Mouse (Mus musculus): ENCODE data around the gene Olfr1367. TPM values are rescaled to one million over a fixed set of nuclear protein-coding genes. Genes with fewer than 3 reads are reported as not detected.

The Olfr1367 gene
- polyA plus RNA-seq, 1 experiment from 2014 or later: not detected

GRCm38 (mm10) chr13:21322509-21323375 is 24.0 kb upstream of the Olfr1367 start:
- Histone ChIP-seq H3K9me3 (replicated peaks; ENCODE audit: control insufficient read depth, low read length) (no peaks in the 10 kb centered on the region), H3K27me3 (ENCODE audit: control insufficient read depth, insufficient read depth, low read length) (no peaks in the 10 kb centered on the region), H3K4me2 (ENCODE audit: low read depth, low read length) (peak overlapping the region; percentile 53), H3K27ac (ENCODE audit: low read length) (no peak overlapping the region), H3K36me3 (ENCODE audit: control insufficient read depth, insufficient read depth) (no peaks in the 10 kb centered on the region), H3K4me3 (ENCODE audit: low read length) (peak overlapping the region; percentile 38), H3K9ac (ENCODE audit: low read length) (no peak overlapping the region), H3K4me1 (ENCODE audit: control insufficient read depth, insufficient read depth, low read length) (peaks cover 10% of the 10 kb centered on the region)
- no peak for ATAC-seq (replicated peaks; ENCODE audit: extremely low read depth, insufficient read depth, low FRiP score)
- 15% methylated on average over 18 of the region's 18 CpGs for WGBS

GRCm38 (mm10) chr13:21323405-21323804 is 23.3 kb upstream of the Olfr1367 start:
- H3K4me1 ChIP-seq (ENCODE audit: control insufficient read depth, insufficient read depth, low read length): peaks cover 10% of the 10 kb centered on the region
- H3K27ac ChIP-seq (ENCODE audit: low read length): no peak overlapping the region
- H3K4me3 ChIP-seq (ENCODE audit: low read length): peak overlapping the region; percentile 25
- H3K4me2 ChIP-seq (ENCODE audit: low read depth, low read length): peak overlapping the region; percentile 50
- no peaks in the 10 kb centered on the region for H3K9me3 ChIP-seq (replicated peaks; ENCODE audit: control insufficient read depth, low read length)
- no peaks in the 10 kb centered on the region for H3K27me3 ChIP-seq (ENCODE audit: control insufficient read depth, insufficient read depth, low read length)
- WGBS: 56% methylated on average over 6 of the region's 6 CpGs
- no peaks in the 10 kb centered on the region for H3K36me3 ChIP-seq (ENCODE audit: control insufficient read depth, insufficient read depth)
- H3K9ac ChIP-seq (ENCODE audit: low read length): no peak overlapping the region
- ATAC-seq (replicated peaks; ENCODE audit: extremely low read depth, insufficient read depth, low FRiP score): no peak

GRCm38 (mm10) chr13:21326191-21326590 is 20.5 kb upstream of the Olfr1367 start:
- no peak overlapping the region for H3K9ac ChIP-seq (ENCODE audit: low read length)
- no peaks in the 10 kb centered on the region for H3K36me3 ChIP-seq (ENCODE audit: control insufficient read depth, insufficient read depth)
- H3K4me1 ChIP-seq (ENCODE audit: control insufficient read depth, insufficient read depth, low read length): peaks cover 10% of the 10 kb centered on the region
- H3K4me3 ChIP-seq (ENCODE audit: low read length): peak overlapping the region; percentile 59
- no peak for ATAC-seq (replicated peaks; ENCODE audit: extremely low read depth, insufficient read depth, low FRiP score)
- no peaks in the 10 kb centered on the region for H3K27me3 ChIP-seq (ENCODE audit: control insufficient read depth, insufficient read depth, low read length)
- 11% methylated on average over 4 of the region's 4 CpGs for WGBS
- H3K27ac ChIP-seq (ENCODE audit: low read length): no peak overlapping the region
- H3K4me2 ChIP-seq (ENCODE audit: low read depth, low read length): peak overlapping the region; percentile 91
- H3K9me3 ChIP-seq (replicated peaks; ENCODE audit: control insufficient read depth, low read length): no peaks in the 10 kb centered on the region

DNA sequence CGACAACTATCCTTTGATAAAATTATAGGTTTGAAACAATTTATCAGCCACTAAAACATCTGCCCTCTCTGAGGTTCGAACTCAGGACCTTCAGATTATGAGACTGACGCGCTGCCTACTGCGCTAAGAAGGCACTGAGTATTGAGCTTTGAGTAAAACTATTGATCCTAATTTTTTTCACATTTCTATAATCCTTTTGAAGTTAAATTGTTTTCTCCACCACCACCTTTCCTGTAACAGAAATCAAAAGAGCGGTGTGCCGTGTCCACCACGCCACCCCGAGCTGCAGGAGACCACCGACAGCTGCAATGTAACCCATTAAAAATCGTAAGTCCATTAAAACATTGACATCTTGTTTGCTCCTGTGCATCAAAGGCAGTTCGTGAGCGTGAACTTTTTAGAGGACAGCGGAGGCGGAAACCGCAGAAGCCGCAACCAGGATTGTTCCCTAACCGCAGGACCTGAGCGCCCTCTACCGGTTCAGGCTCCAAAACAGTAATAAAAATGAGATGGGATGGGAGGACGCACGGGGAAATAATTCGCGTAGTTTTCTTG is 20.0 kb upstream of the Olfr1367 start:
- H3K9ac ChIP-seq (ENCODE audit: low read length): peak overlapping the region; percentile 46
- WGBS: under 1% methylated on average over 24 of the region's 24 CpGs
- H3K4me1 ChIP-seq (ENCODE audit: control insufficient read depth, insufficient read depth, low read length): peaks cover 10% of the 10 kb centered on the region
- peak overlapping the region; percentile 59 for H3K4me3 ChIP-seq (ENCODE audit: low read length)
- H3K4me2 ChIP-seq (ENCODE audit: low read depth, low read length): peak overlapping the region; percentile 91
- ATAC-seq (replicated peaks; ENCODE audit: extremely low read depth, insufficient read depth, low FRiP score): peak; percentile 78
- no peaks in the 10 kb centered on the region for H3K9me3 ChIP-seq (replicated peaks; ENCODE audit: control insufficient read depth, low read length)
- H3K36me3 ChIP-seq (ENCODE audit: control insufficient read depth, insufficient read depth): no peaks in the 10 kb centered on the region
- H3K27me3 ChIP-seq (ENCODE audit: control insufficient read depth, insufficient read depth, low read length): no peaks in the 10 kb centered on the region
- no peak overlapping the region; the same call in 1 of the 2 replicates for H3K27ac ChIP-seq (ENCODE audit: low read length)

GRCm38 (mm10) chr13:21327424-21327823 is 19.3 kb upstream of the Olfr1367 start:
- 3% methylated on average over 9 of the region's 9 CpGs for WGBS
- H3K4me2 ChIP-seq (ENCODE audit: low read depth, low read length): peak overlapping the region; percentile 91
- no peaks in the 10 kb centered on the region for H3K9me3 ChIP-seq (replicated peaks; ENCODE audit: control insufficient read depth, low read length)
- no peaks in the 10 kb centered on the region for H3K36me3 ChIP-seq (ENCODE audit: control insufficient read depth, insufficient read depth)
- H3K4me3 ChIP-seq (ENCODE audit: low read length): peak overlapping the region; percentile 59
- no peak overlapping the region for H3K27ac ChIP-seq (ENCODE audit: low read length)
- peak overlapping the region; percentile 46; the same call in 1 of the 2 replicates for H3K9ac ChIP-seq (ENCODE audit: low read length)
- peaks cover 10% of the 10 kb centered on the region for H3K4me1 ChIP-seq (ENCODE audit: control insufficient read depth, insufficient read depth, low read length)
- no peaks in the 10 kb centered on the region for H3K27me3 ChIP-seq (ENCODE audit: control insufficient read depth, insufficient read depth, low read length)
- ATAC-seq (replicated peaks; ENCODE audit: extremely low read depth, insufficient read depth, low FRiP score): 0 out of 2 replicates have a peak, but pooled peaks have one; percentile 32

- Histone ChIP-seq H3K27ac (ENCODE audit: low read length) (no peak overlapping the region), H3K9me3 (replicated peaks; ENCODE audit: control insufficient read depth, low read length) (no peaks in the 10 kb centered on the region), H3K9ac (ENCODE audit: low read length) (no peak overlapping the region), H3K4me2 (ENCODE audit: low read depth, low read length) (no peak overlapping the region), H3K27me3 (ENCODE audit: control insufficient read depth, insufficient read depth, low read length) (no peaks in the 10 kb centered on the region), H3K36me3 (ENCODE audit: control insufficient read depth, insufficient read depth) (no peaks in the 10 kb centered on the region), H3K4me3 (ENCODE audit: low read length) (no peak overlapping the region), H3K4me1 (ENCODE audit: control insufficient read depth, insufficient read depth, low read length) (no peaks in the 10 kb centered on the region; the same call in 1 of the 2 replicates)
- ATAC-seq (replicated peaks; ENCODE audit: extremely low read depth, insufficient read depth, low FRiP score): no peak
These were observed 3.9 kb downstream of the Olfr1367 start for GRCm38 (mm10) chr13:21350593-21350992.

DNA sequence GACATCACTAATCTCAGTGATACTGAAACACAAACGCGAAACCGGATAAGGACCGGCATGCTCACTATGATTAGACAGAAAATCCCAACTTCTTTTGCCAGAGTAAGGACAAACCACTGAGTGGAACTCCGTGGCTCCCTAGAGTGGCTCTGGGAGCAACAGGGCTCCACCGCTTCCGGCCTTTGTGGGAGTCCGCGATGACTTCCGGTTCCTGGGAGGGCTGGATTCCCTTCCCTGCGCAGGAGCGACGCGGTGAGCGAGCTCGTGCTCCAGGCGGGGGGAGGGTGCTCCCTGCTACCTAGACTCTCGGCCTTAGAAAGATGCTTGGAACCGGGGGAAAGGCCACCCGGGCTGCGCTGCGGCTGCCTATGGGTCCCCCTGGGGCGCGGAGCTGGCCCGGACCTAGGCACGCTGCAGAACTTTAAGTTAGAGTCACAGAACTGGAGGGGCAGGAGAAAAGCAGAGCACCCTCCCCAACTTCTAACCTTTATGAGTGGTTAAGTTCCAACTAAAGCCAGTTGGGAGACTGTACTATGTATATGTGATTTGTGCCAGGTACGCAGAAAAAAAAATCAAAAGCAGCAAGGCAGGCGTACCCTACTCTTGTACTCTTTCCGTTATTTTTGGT is 16.0 kb downstream of the Olfr1367 start, which contains the start of gene Zscan12:
Zscan12 (plus strand) TSS at position 200 of the 628 bp plus-strand sequence.
- Histone ChIP-seq H3K4me2 (ENCODE audit: low read depth, low read length) (peak within 1 kb of the TSS; percentile 79), H3K9ac (ENCODE audit: low read length) (peak within 1 kb of the TSS; percentile 95), H3K4me3 (ENCODE audit: low read length) (peak within 1 kb of the TSS; percentile 81), H3K27me3 (ENCODE audit: control insufficient read depth, insufficient read depth, low read length) (no peaks in the 10 kb centered on the region), H3K27ac (ENCODE audit: low read length) (peak within 1 kb of the TSS; percentile 79), H3K36me3 (ENCODE audit: control insufficient read depth, insufficient read depth) (no peaks in the 10 kb centered on the region), H3K4me1 (ENCODE audit: control insufficient read depth, insufficient read depth, low read length) (peaks cover 13% of the 10 kb centered on the region), H3K9me3 (replicated peaks; ENCODE audit: control insufficient read depth, low read length) (no peaks in the 10 kb centered on the region)
- ATAC-seq (replicated peaks; ENCODE audit: extremely low read depth, insufficient read depth, low FRiP score): peak; percentile 98
- WGBS: 1% methylated on average over 29 of the region's 29 CpGs

DNA sequence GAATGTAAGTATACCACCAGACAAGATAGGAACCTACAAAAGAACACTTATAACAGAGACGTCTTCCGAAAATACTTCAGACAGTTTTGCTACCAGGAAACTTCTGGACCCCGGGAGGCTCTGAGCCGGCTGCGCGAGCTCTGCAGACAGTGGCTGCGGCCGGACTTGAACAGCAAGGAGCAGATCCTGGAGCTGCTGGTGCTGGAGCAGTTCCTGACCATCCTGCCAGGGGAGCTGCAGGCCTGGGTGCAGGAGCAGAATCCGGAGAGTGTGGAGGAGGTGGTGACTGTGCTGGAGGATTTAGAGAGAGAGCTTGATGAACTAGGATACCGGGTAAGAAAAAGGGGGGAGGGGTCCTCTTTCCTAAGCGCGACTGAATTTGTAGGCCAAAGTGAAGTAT is 17.0 kb downstream of the Olfr1367 start:
- Histone ChIP-seq H3K9ac (ENCODE audit: low read length) (peak overlapping the region; percentile 95), H3K27me3 (ENCODE audit: control insufficient read depth, insufficient read depth, low read length) (no peaks in the 10 kb centered on the region), H3K4me3 (ENCODE audit: low read length) (peak overlapping the region; percentile 81), H3K27ac (ENCODE audit: low read length) (no peak overlapping the region), H3K36me3 (ENCODE audit: control insufficient read depth, insufficient read depth) (peaks cover 4% of the 10 kb centered on the region), H3K4me1 (ENCODE audit: control insufficient read depth, insufficient read depth, low read length) (peaks cover 13% of the 10 kb centered on the region), H3K4me2 (ENCODE audit: low read depth, low read length) (peak overlapping the region; percentile 79), H3K9me3 (replicated peaks; ENCODE audit: control insufficient read depth, low read length) (no peaks in the 10 kb centered on the region)
- 49% methylated on average over 12 of the region's 12 CpGs for WGBS
- ATAC-seq (replicated peaks; ENCODE audit: extremely low read depth, insufficient read depth, low FRiP score): no peak

GRCm38 (mm10) chr13:21366635-21367034 is 19.9 kb downstream of the Olfr1367 start:
- no peak overlapping the region for H3K4me2 ChIP-seq (ENCODE audit: low read depth, low read length)
- H3K9ac ChIP-seq (ENCODE audit: low read length): no peak overlapping the region
- peaks cover 21% of the 10 kb centered on the region for H3K36me3 ChIP-seq (ENCODE audit: control insufficient read depth, insufficient read depth)
- WGBS: 53% methylated on average over 6 of the region's 6 CpGs
- H3K27me3 ChIP-seq (ENCODE audit: control insufficient read depth, insufficient read depth, low read length): no peaks in the 10 kb centered on the region
- H3K9me3 ChIP-seq (replicated peaks; ENCODE audit: control insufficient read depth, low read length): no peaks in the 10 kb centered on the region
- H3K4me1 ChIP-seq (ENCODE audit: control insufficient read depth, insufficient read depth, low read length): peaks cover 13% of the 10 kb centered on the region
- no peak overlapping the region for H3K4me3 ChIP-seq (ENCODE audit: low read length)
- ATAC-seq (replicated peaks; ENCODE audit: extremely low read depth, insufficient read depth, low FRiP score): no peak
- H3K27ac ChIP-seq (ENCODE audit: low read length): no peak overlapping the region

All from heart, embryonic 16.5 days (tissue).